Mouse (Mus musculus) 416B (cell line): ENCODE measurements at regions not wholly inside any gene's neighbourhood (a gene's known extent, or its start where the extent isn't known, plus 50 kb on each side); places are given as distances from the start of the nearest gene placed in this dataset.

Source experiments
- DNase-seq: peaks from one replicate; pipeline ENCODE4 v3.0.0; 2011; ENCODE audit warnings: low read depth

- no peak for DNase-seq
These were observed 79.0 kb downstream of the Casp12 start for GRCm38 (mm10) chr9:5424236-5424635.

DNA sequence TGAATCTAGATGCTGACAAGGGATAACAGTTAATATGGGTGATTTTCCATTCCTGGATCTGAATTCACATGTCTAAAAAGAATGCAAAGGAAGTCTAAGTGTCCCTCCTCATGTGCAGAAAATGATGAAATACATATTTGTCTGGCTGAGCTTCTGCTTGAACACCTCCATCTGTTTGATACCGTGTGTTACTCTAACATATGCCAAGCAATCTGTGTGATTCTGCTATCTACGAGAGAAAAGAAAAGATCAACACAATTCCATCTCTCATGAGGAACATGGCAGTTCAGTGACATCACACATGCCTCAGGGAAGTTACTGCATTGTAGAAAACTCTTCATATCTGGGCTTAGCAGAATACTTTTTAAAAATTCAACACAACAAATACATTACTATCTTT lies 103.0 kb downstream of the Casp12 start:
- DNase-seq = no peak

DNA sequence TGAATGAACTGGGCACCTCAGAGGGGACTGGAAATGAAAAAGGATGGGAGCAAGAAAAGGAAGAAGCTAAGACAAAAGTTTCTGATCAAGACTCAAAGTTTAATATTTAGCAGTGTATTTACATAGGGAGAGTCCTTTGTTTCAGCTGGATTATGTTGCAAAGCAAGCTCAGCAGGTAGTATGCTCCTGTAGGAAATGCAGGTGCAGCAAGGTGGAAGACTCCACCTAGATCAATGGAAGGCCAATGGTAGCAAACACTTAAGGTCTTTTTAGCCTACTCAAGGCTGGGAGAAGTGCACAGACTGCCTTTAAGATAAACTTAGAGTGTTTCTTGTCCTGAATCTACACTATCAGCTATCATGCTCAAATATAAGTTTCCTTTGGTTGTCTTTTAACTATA lies 111.4 kb downstream of the Casp12 start:
- no peak for DNase-seq

GRCm38 (mm10) chr9:5472012-5472411 lies 126.8 kb downstream of the Casp12 start:
- DNase-seq = no peak

DNA sequence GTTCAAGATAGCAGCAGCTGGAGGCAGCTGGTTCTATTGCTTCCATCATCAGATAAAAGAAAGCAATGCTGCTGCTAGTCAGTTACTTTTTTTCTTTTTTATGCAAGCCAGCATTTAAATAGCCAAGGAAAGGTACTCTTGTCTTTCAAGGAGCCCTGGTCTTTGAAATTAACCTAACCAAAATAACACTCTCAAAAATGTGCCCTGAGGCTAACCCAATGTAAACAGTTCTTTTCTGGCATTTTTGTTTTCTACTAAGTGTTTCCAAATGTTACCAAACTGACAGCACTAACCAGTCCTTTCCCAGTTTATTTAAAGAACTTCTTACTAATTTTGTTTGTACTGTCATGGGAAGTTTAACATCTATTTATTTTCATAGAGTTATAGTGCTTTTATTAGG lies 129.0 kb downstream of the Casp12 start:
- DNase-seq = no peak

DNA sequence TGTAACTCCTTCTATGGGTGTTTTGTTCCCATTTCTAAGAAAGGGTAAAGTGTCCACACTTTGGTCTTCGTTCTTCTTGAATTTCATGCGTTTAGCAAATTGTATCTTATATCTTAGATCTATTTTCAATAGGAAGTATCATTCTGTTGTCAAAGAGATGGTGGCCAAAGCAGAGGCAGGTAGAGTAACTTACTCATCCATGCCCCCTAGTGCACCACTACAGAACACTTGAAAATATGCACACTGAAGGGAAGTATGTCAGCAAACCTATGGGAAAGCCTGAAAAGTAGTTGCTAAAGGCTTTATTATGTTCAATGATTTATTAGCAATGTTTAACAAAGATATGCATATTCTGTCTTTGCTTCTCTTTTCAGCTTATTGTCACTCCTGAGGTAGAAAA lies 140.0 kb downstream of the Casp12 start:
- DNase-seq = peak; percentile 5

GRCm38 (mm10) chr9:5496837-5497236 lies 151.6 kb downstream of the Casp12 start:
- DNase-seq = no peak

GRCm38 (mm10) chr9:5498306-5498705 lies 153.1 kb downstream of the Casp12 start:
- DNase-seq = peak; percentile 5

DNA sequence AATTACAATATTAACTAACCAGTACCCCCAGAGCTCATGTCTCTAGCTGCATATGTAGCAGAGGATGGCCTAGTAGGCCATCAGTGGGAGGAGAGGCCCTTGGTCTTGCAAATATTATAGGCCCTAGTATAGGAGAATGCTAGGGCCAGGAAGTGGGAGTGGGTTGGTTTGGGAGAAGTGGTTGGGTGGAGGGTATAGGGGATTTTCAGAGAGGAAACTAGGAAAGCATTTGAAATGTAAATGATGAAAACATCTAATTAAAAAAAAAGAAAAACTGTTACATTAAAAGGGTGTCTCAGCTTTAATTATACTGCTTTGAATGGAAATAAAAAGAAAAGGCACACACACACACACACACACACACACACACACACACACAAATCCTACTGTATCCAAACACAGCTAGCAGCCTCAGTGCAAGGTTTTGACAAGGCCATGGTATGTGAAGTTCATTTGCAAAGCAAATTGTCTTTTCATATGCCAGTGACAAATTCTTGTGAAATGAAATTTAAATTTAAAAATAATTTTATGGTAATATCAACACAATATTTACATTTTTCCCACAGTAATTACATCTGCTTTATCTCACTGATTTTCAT lies 180.6 kb downstream of the Casp12 start:
- DNase-seq = no peak

DNA sequence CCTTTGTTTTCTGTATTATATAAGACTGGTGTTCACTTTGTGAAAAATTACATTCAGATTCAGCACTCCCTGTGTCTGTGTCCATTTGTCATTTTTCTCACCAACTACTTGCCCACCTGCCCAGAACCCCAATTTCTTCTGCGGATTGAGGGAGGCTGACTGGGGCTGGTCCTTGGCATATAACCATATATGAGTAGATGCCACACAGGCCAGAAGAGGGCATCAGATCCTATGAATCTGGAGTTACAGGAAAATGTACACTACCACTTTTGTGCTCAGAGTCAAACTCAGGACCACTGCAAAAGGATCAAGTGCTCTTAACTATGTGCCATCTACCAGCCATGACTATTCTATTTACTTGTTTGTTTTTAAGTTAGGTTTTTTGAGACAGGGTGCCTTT lies 197.4 kb downstream of the Casp12 start:
- peak; percentile 4 for DNase-seq

DNA sequence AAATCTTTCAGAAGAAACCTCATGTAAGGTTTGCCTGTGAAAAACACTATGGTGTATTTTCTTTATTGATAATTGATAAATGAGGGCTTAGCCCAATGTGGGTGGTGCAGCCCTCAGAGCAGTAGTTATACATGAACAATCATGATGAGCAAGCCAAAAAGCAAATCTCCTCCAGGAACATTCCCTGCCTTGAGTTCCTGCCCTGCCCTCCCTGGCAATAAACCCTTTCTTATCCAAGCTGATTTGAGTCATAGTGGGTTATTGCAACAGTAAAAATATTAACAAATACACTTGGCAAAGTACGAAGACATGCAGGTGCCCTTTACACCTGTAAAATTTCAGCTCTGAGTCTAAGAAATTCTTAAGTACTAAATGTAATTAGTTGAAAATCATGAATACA lies 229.8 kb downstream of the Casp12 start:
- no peak for DNase-seq

GRCm38 (mm10) chr9:5578168-5578567 lies 232.9 kb downstream of the Casp12 start:
- DNase-seq = peak; percentile 43

- DNase-seq = peak; percentile 34
These were observed 250.8 kb downstream of the Casp12 start for GRCm38 (mm10) chr9:5595891-5596635.

- DNase-seq = no peak
These were observed 258.8 kb downstream of the Casp12 start for GRCm38 (mm10) chr9:5604019-5604418.

- no peak for DNase-seq
These were observed 259.8 kb downstream of the Casp12 start for GRCm38 (mm10) chr9:5605015-5605414.

- DNase-seq = peak; percentile 22
These were observed 271.5 kb downstream of the Casp12 start for GRCm38 (mm10) chr9:5616725-5617124.

GRCm38 (mm10) chr9:5623396-5623795 lies 278.2 kb downstream of the Casp12 start:
- DNase-seq = no peak

DNA sequence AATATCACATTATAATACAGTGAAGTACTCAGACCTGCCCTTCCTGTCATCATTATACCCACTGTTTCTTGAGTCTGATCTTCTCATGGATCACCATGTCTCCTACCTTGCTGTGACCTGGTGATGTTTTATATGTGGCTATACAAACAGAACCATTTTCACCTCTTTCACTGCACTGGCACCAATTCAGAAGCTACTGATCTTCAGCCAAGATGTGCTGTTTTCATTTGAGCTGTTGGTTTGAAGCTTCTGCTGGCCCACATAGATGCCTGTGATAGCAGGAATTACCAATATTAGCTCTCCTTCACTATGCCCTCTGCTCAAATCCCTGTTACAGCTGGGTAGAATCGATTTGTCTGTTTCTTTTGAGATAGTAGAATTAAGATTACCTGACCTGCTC lies 282.3 kb downstream of the Casp12 start:
- DNase-seq = no peak

DNA sequence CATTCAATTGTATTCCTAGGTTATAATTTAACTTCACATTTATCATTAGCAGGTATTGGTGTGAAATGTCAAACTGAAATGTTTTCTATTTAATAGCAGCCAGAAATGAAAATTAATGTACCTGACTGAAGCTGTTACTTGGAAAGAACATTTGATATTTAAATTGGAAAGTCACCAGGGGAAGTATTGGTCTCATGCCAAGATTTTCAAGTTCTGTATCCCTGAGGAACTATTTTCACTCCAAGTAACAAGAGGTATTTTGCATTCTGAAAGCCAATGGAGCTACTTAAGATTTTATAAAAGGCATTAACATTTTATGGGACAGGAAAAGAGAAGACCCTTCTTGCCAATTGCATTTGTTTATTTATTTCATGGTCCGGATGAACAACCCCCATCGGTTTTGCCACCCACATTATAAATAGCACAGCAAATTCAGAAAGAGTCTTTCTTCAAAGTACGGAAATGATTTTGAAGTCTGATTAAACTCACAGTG lies 289.3 kb downstream of the Casp12 start:
- no peak for DNase-seq

DNA sequence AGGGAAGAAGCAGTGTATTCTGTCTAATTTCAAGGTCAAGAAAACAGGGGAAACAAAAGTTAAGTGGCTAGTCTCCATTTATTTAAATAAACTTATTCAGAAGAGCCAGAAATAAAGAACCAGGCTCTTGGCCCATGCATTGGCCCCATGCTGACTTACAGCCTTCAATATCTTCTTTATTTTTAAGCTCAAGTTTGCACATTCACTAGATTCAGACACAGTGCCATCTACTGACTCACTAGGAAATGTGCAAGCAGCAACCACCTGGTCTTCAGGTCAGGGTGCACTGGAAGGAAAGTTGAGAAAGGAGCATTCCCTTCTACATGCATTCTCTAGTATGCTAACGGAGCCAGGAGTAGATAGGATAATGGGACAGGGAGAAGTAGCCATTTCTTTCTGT lies 289.7 kb downstream of the Casp12 start:
- DNase-seq = peak; percentile 64

DNA sequence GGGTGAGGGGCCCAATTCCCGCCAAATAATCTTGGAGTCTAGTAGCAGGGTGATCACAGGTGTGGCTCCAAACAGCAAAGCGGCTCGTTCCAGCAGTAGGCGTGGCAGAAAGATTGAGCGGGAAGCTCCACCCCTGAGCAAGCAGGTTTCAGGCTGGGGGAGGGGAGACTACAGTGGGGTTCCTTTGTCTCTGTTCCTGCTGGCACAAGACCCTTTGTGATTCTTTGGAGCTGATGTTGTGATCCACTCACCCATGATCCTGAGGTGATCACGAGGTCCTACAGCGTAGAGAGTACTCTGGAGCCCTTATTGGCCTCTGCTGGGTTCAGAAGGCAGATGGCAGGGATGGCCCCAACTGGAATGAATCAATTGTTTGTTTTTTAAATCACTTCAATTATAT lies 318.7 kb downstream of the Casp12 start:
- no peak for DNase-seq

- DNase-seq = no peak
These were observed 328.3 kb downstream of the Casp12 start for GRCm38 (mm10) chr9:5673551-5673950.

DNA sequence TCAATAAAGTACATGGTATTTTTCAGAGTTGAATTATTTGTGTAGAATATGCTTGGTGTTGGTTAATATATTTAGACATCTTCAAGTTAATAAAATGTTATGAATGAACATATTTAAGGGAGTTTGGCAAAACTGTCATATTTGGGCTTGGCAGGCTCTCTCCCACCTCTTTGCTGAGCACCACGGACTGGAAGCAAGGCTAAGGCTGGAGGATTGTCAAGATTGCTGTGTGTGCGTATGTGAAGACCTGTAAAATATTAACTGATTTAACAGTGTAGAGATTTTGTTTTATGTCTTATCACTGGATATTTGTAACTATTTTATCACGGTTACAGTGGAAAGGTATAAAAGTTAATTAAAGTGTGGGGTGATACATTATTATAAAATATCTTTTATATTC lies 363.3 kb downstream of the Casp12 start:
- no peak for DNase-seq

DNA sequence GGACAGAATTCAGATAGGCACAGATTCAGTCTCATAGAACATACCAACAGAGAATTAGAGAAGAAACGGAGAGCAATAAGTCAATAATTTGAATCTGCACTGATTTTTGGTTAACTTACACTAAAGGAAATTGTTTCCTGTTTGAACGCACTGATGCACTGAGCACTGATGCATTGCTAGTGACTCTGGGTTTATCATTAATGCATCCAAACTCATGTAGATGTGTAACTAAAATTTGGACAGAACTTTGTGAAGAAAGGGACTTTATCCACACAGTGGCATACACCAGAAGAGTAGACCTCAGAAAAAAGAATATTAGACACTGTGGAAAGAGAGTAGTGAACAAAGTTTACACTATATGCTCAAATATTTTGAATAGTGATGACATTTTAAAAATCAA lies 364.2 kb downstream of the Casp12 start:
- DNase-seq = no peak
